Mouse (Mus musculus): ENCODE data around the gene Plin3. TPM values are rescaled to one million over a fixed set of nuclear protein-coding genes. Genes with fewer than 3 reads are reported as not detected.
A peak's percentile ranks its signal among the peaks of the same experiment; 100 is the strongest.

Gene Plin3
- polyA plus RNA-seq, 1 experiment from 2014 or later: 62.7 TPM

DNA sequence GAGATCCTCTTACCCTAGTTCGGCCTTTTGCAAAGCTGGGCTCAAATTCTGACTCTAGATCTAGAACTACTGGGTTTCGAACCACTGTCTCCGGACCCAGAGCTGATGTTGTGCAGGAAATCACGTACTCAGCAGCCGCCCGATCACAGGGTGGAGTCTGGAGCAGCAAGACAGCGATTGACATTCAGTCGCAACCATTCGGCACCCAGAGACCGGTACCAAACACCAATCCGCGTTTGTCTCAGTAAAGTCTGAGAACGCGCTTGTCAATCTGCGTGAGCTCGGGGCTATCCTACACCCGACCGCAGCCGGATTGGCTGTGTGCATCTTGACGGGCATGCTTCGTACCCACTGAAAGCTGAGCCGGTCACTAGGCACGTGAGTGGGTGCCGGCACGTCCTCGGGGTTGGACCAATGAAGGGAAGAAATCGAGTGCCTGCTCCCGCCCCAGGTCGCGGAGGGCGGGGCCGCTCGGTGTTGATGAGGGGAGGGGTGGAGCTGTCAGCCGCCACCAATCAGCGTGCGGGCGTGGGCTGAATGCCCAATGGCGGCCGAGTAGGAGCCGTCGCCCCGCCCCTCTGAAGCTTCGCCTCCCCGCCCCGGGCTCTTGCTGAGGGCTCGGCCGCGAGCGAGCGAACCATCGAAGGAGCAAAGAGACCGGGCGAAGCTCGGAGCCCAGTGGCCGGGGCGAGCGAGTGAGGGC lies 32.9 kb upstream of the Plin3 start, which contains the start of gene Kdm4b:
Gene Kdm4b (plus strand): TSS at position 613 of the 703 bp plus-strand sequence.
- H3K4me1 ChIP-seq (replicated peaks): peaks cover 27% of the 10 kb centered on the region
- H3K4me3 ChIP-seq (replicated peaks): peak within 1 kb of the TSS; percentile 90
- under 1% methylated on average over 57 of the region's 57 CpGs for WGBS
- no peaks in the 10 kb centered on the region for H3K9me3 ChIP-seq
- ATAC-seq (ENCODE audit: insufficient number of reproducible peaks, insufficient read depth, low FRiP score, low TSS enrichment, low read depth): peak; percentile 100
- H3K27me3 ChIP-seq: no peaks in the 10 kb centered on the region
- H3K36me3 ChIP-seq: peaks cover 37% of the 10 kb centered on the region
- peak within 1 kb of the TSS; percentile 91 for H3K9ac ChIP-seq (replicated peaks)
- H3K27ac ChIP-seq: peak within 1 kb of the TSS; percentile 91
- H3K4me2 ChIP-seq: peak within 1 kb of the TSS; percentile 81

DNA sequence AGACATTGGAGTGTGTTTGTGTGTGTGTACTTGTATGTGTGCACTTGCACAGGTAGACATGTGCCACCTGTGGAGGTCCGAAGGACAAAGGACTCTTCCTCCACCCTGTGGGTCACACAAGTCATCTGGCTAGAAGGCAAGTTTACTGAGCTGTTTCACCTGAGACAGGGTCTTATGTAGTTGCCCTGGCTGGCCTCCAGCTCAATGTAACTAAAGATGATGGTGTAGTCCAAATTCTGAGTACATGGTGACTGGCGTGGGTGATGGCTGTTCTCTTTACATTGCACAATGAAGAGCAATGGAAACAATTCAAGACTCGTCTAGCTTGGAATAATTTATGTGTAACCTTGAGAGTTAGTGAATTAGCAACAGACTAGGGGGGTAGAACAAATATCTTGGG lies 31.7 kb upstream of the Plin3 start:
- Histone ChIP-seq H3K36me3 (peaks cover 49% of the 10 kb centered on the region), H3K9ac (replicated peaks) (no peak overlapping the region), H3K27me3 (no peaks in the 10 kb centered on the region), H3K27ac (0 out of 2 replicates have a peak overlapping the region, but pooled peaks have one; percentile 50), H3K9me3 (no peaks in the 10 kb centered on the region), H3K4me3 (replicated peaks) (no peak overlapping the region), H3K4me2 (0 out of 2 replicates have a peak overlapping the region, but pooled peaks have one; percentile 81), H3K4me1 (replicated peaks) (peaks cover 27% of the 10 kb centered on the region)
- 51% methylated on average over 3 of the region's 3 CpGs for WGBS
- ATAC-seq (ENCODE audit: insufficient number of reproducible peaks, insufficient read depth, low FRiP score, low TSS enrichment, low read depth): no peak

- peaks cover 32% of the 10 kb centered on the region for H3K4me1 ChIP-seq (replicated peaks)
- no peak overlapping the region for H3K9ac ChIP-seq (replicated peaks)
- H3K9me3 ChIP-seq: no peaks in the 10 kb centered on the region
- no peak overlapping the region for H3K27ac ChIP-seq
- H3K4me2 ChIP-seq: no peak overlapping the region
- ATAC-seq (ENCODE audit: insufficient number of reproducible peaks, insufficient read depth, low FRiP score, low TSS enrichment, low read depth): no peak
- WGBS: 91% methylated on average over 15 of the region's 15 CpGs
- peaks cover 90% of the 10 kb centered on the region for H3K36me3 ChIP-seq
- no peak overlapping the region for H3K4me3 ChIP-seq (replicated peaks)
- H3K27me3 ChIP-seq: no peaks in the 10 kb centered on the region
These were observed 16.7 kb upstream of the Plin3 start for GRCm38 (mm10) chr17:56309191-56309945.

DNA sequence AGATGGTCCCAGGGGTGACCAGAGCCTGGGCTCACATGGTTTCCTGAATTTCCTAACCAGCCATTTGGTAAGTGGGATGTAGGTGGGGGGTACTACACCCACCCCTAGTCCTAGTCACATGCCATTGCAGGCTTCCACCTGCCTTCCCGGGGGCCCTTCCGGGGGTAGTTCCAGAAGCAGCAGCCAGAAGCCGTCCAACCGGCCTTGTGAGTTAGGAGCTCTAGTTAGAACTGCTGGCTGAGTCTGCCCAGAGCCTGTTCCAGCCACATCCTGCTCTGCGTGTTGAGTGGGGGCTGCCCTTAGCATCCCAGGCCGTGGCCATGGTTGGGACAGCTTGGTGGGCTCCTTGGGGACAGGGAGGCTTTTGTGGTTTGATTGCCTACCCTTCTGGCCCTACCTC lies 15.4 kb upstream of the Plin3 start:
- H3K9me3 ChIP-seq: no peaks in the 10 kb centered on the region
- H3K9ac ChIP-seq (replicated peaks): peak overlapping the region; percentile 32; the same call in 1 of the 2 replicates
- H3K27ac ChIP-seq: peak overlapping the region; percentile 41; the same call in 1 of the 2 replicates
- 72% methylated on average over 6 of the region's 6 CpGs for WGBS
- no peak overlapping the region for H3K4me3 ChIP-seq (replicated peaks)
- H3K4me2 ChIP-seq: 0 out of 2 replicates have a peak overlapping the region, but pooled peaks have one; percentile 1
- peaks cover 32% of the 10 kb centered on the region for H3K4me1 ChIP-seq (replicated peaks)
- H3K36me3 ChIP-seq: peaks cover 78% of the 10 kb centered on the region
- H3K27me3 ChIP-seq: no peaks in the 10 kb centered on the region
- ATAC-seq (ENCODE audit: insufficient number of reproducible peaks, insufficient read depth, low FRiP score, low TSS enrichment, low read depth): no peak

- Histone ChIP-seq H3K4me3 (replicated peaks) (peak overlapping the region; percentile 83), H3K4me2 (peak overlapping the region; percentile 97), H3K36me3 (peaks cover 55% of the 10 kb centered on the region), H3K27me3 (no peaks in the 10 kb centered on the region), H3K4me1 (replicated peaks) (peaks cover 42% of the 10 kb centered on the region), H3K9ac (replicated peaks) (peak overlapping the region; percentile 84), H3K9me3 (no peaks in the 10 kb centered on the region), H3K27ac (peak overlapping the region; percentile 78; the same call in 1 of the 2 replicates)
- no peak for ATAC-seq (ENCODE audit: insufficient number of reproducible peaks, insufficient read depth, low FRiP score, low TSS enrichment, low read depth)
- 65% methylated on average over 8 of the region's 8 CpGs for WGBS
These were observed 13.2 kb upstream of the Plin3 start for GRCm38 (mm10) chr17:56305826-56306225.

- Histone ChIP-seq H3K4me1 (replicated peaks) (peaks cover 42% of the 10 kb centered on the region), H3K9ac (replicated peaks) (peak overlapping the region; percentile 84), H3K9me3 (no peaks in the 10 kb centered on the region), H3K36me3 (peaks cover 48% of the 10 kb centered on the region), H3K27ac (peak overlapping the region; percentile 78; the same call in 1 of the 2 replicates), H3K27me3 (no peaks in the 10 kb centered on the region), H3K4me3 (replicated peaks) (peak overlapping the region; percentile 83), H3K4me2 (peak overlapping the region; percentile 97)
- ATAC-seq (ENCODE audit: insufficient number of reproducible peaks, insufficient read depth, low FRiP score, low TSS enrichment, low read depth): no peak
- WGBS: 19% methylated on average over 9 of the region's 9 CpGs
These were observed 12.5 kb upstream of the Plin3 start for GRCm38 (mm10) chr17:56305156-56305555.

DNA sequence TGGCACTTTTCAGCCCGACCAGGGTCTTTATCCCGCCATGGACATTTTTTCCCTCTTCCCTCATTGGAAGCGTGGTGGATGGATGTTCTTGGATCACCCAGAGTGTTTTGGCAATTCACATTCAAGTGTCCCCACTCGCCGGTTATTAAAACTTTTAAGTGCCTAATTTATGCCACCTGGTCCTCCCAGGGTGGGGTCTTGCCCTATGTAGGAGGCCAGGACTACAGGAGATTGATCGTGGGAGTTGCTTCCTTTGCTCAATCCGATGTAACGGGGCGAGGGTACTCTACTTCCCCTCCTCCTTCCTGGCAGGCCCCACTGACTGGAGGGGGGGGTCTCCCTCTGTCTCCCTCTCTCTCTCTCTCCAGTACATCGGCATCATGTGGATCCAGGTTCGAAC lies 12.0 kb upstream of the Plin3 start:
- H3K27me3 ChIP-seq: no peaks in the 10 kb centered on the region
- WGBS: 4% methylated on average over 11 of the region's 11 CpGs
- H3K4me1 ChIP-seq (replicated peaks): peaks cover 42% of the 10 kb centered on the region
- H3K9ac ChIP-seq (replicated peaks): peak overlapping the region; percentile 84
- ATAC-seq (ENCODE audit: insufficient number of reproducible peaks, insufficient read depth, low FRiP score, low TSS enrichment, low read depth): no peak
- peak overlapping the region; percentile 78 for H3K27ac ChIP-seq
- peak overlapping the region; percentile 83 for H3K4me3 ChIP-seq (replicated peaks)
- H3K36me3 ChIP-seq: peaks cover 44% of the 10 kb centered on the region
- no peaks in the 10 kb centered on the region for H3K9me3 ChIP-seq
- peak overlapping the region; percentile 97 for H3K4me2 ChIP-seq

GRCm38 (mm10) chr17:56303847-56304586 lies 11.3 kb upstream of the Plin3 start:
- peak; percentile 86 for ATAC-seq (ENCODE audit: insufficient number of reproducible peaks, insufficient read depth, low FRiP score, low TSS enrichment, low read depth)

DNA sequence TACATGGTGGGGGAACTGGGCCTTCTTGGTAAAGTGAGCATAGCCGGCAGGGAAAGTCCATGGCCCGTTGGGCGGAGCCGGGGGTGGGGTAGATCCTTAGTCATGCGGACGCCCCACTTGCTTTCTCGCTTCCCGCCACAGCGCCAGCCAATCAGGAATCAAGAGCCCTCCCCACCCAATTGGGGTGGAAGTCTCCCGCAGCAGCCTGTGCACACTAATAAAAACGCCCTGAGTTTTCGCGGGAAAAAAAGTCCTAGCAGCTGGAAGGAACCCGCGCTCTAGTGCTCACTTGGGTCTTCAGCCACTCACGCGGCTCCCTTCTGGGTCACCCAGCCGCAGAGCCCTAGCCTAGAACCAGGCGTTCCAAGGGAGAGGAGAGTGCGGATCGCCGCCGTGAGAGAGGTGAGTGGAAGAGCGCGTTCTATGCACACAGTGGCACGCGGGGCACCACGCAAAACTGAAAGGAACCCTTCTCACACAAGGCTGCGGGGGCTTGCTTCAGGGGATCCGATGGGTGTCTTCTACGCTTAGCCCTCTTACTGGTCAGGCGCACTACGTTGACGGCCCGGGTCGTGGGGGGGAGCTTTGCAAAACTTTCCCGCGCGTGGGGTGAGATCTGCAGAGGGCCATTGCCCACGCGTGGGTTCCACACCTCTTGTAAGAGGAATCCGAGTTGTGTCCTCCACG lies 10.6 kb upstream of the Plin3 start, which contains the start of gene Uhrf1:
Gene Uhrf1 (plus strand): TSS at position 162 of the 687 bp plus-strand sequence.
- H3K27me3 ChIP-seq: no peaks in the 10 kb centered on the region
- H3K36me3 ChIP-seq: peaks cover 30% of the 10 kb centered on the region
- peak; percentile 83 for ATAC-seq (ENCODE audit: insufficient number of reproducible peaks, insufficient read depth, low FRiP score, low TSS enrichment, low read depth)
- peak within 1 kb of the TSS; percentile 83 for H3K4me3 ChIP-seq (replicated peaks)
- H3K4me2 ChIP-seq: peak within 1 kb of the TSS; percentile 97
- no peaks in the 10 kb centered on the region; the same call in 1 of the 2 replicates for H3K9me3 ChIP-seq
- H3K27ac ChIP-seq: peak within 1 kb of the TSS; percentile 95
- H3K9ac ChIP-seq (replicated peaks): peak within 1 kb of the TSS; percentile 84
- H3K4me1 ChIP-seq (replicated peaks): peaks cover 42% of the 10 kb centered on the region
- WGBS: under 1% methylated on average over 43 of the region's 43 CpGs

More at GRCm38 (mm10) chr17:56303847-56304586, 11.3 kb upstream of the Plin3 start:
- under 1% methylated on average over 68 of the region's 68 CpGs for WGBS
- peak overlapping the region; percentile 84 for H3K9ac ChIP-seq (replicated peaks)
- no peaks in the 10 kb centered on the region for H3K27me3 ChIP-seq
- H3K9me3 ChIP-seq: no peaks in the 10 kb centered on the region; the same call in 1 of the 2 replicates
- H3K4me1 ChIP-seq (replicated peaks): peaks cover 42% of the 10 kb centered on the region
- H3K27ac ChIP-seq: peak overlapping the region; percentile 95
- peak overlapping the region; percentile 97 for H3K4me2 ChIP-seq
- H3K36me3 ChIP-seq: peaks cover 37% of the 10 kb centered on the region
- H3K4me3 ChIP-seq (replicated peaks): peak overlapping the region; percentile 83

DNA sequence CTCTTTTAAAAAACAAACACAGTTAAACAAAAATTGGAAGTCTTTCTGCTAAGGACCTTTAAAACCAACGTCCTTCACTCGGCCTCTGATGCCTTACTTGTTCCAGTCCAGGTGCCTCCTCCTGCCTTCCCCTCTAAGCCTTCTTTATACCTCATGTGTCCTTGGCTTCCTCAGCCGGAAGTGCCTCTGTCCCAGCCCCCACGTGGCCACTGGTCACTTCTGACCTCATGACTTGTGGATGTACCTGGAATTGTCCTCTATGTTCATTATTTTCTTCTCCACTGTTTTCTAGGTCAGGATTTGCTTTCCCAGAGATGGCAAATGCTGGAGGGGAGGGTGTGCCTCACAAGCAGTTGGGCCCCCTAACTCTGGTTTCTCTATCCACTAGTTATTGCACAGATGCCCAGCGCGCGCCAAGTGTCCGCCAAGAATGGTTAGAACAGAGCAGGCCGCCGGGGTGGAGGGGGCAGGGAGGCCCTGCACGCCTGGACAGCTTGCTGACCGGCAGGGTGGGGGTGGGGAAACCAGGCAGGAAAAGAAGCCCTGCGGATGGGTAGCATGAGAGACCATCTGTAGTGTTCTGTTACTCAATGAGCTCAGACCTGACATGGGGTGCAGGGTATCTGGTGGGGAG lies 9.8 kb upstream of the Plin3 start:
- Histone ChIP-seq H3K4me3 (replicated peaks) (peak overlapping the region; percentile 83), H3K36me3 (peaks cover 22% of the 10 kb centered on the region), H3K4me1 (replicated peaks) (peaks cover 40% of the 10 kb centered on the region), H3K27ac (peak overlapping the region; percentile 95), H3K9me3 (no peaks in the 10 kb centered on the region; the same call in 1 of the 2 replicates), H3K4me2 (peak overlapping the region; percentile 97), H3K9ac (replicated peaks) (0 out of 2 replicates have a peak overlapping the region, but pooled peaks have one; percentile 18), H3K27me3 (no peaks in the 10 kb centered on the region)
- 25% methylated on average over 13 of the region's 13 CpGs for WGBS
- ATAC-seq (ENCODE audit: insufficient number of reproducible peaks, insufficient read depth, low FRiP score, low TSS enrichment, low read depth): peak; percentile 15

Measured in limb, embryonic 12.5 days (tissue).